Mouse (Mus musculus) kidney, adult 11 months (tissue): ENCODE results near the gene Pcyt1b.

ENCODE experiments used
- DNase-seq: peaks from one replicate; pipeline ENCODE4 v3.0.0; 2022

The Pcyt1b gene

GRCm38 (mm10) chrX:93654218-93655002 is at the start of gene Pcyt1b:
Gene Pcyt1b (plus strand): TSS chrX:93654863.
- DNase-seq: no peak

GRCm38 (mm10) chrX:93630256-93630655 is 24.4 kb upstream of the Pcyt1b start:
- no peak for DNase-seq

- DNase-seq: peak; percentile 87
Measured at GRCm38 (mm10) chrX:93631657-93632449, 22.8 kb upstream of the Pcyt1b start, which contains the start of gene Pola1. Gene Pola1 (minus strand): TSS chrX:93632155.

- DNase-seq: no peak
Measured at GRCm38 (mm10) chrX:93634861-93635375, 19.7 kb upstream of the Pcyt1b start.

GRCm38 (mm10) chrX:93643600-93643999 is 11.1 kb upstream of the Pcyt1b start:
- DNase-seq: no peak

GRCm38 (mm10) chrX:93644022-93644421 is 10.6 kb upstream of the Pcyt1b start:
- no peak for DNase-seq

- no peak for DNase-seq
Measured at GRCm38 (mm10) chrX:93650738-93651137, 3.9 kb upstream of the Pcyt1b start.

- no peak for DNase-seq
Measured at GRCm38 (mm10) chrX:93655153-93655552, 490 bp downstream of the Pcyt1b start.

GRCm38 (mm10) chrX:93663919-93664586 is 9.4 kb downstream of the Pcyt1b start:
- DNase-seq: no peak

GRCm38 (mm10) chrX:93664787-93665186 is 10.1 kb downstream of the Pcyt1b start:
- no peak for DNase-seq

- DNase-seq: no peak
Measured at GRCm38 (mm10) chrX:93674432-93674831, 19.8 kb downstream of the Pcyt1b start.

- DNase-seq: peak; percentile 3
Measured at GRCm38 (mm10) chrX:93674836-93675795, 20.5 kb downstream of the Pcyt1b start.

GRCm38 (mm10) chrX:93676228-93676627 is 21.6 kb downstream of the Pcyt1b start:
- DNase-seq: no peak

GRCm38 (mm10) chrX:93689287-93689686 is 34.6 kb downstream of the Pcyt1b start:
- DNase-seq: no peak

GRCm38 (mm10) chrX:93690672-93691071 is 36.0 kb downstream of the Pcyt1b start:
- DNase-seq: no peak

- DNase-seq: no peak
Measured at GRCm38 (mm10) chrX:93697596-93697995, 42.9 kb downstream of the Pcyt1b start.

- no peak for DNase-seq
Measured at GRCm38 (mm10) chrX:93700528-93701225, 46.0 kb downstream of the Pcyt1b start.

GRCm38 (mm10) chrX:93712566-93712965 is 57.9 kb downstream of the Pcyt1b start:
- no peak for DNase-seq

GRCm38 (mm10) chrX:93729529-93729928 is 74.9 kb downstream of the Pcyt1b start:
- DNase-seq: no peak

GRCm38 (mm10) chrX:93730854-93731253 is 76.2 kb downstream of the Pcyt1b start:
- DNase-seq: no peak

GRCm38 (mm10) chrX:93732407-93732806 is 77.7 kb downstream of the Pcyt1b start:
- DNase-seq: no peak
